Mouse (Mus musculus): ENCODE data around the gene Mtmr2. TPM values are rescaled to one million over a fixed set of nuclear protein-coding genes. Genes with fewer than 3 reads are reported as not detected.

Mtmr2 gene
- total RNA-seq, 1 experiment, result 45.3 TPM

- 0 out of 2 replicates have a peak, but pooled peaks cover 2% of the 10 kb centered on the region for H3K9me3 ChIP-seq (ENCODE audit: control insufficient read depth, insufficient read depth, low read depth, low read length)
- H3K36me3 ChIP-seq (ENCODE audit: control insufficient read depth, insufficient read depth, low read length, poor library complexity, severe bottlenecking), result no peaks in the 10 kb centered on the region
- H3K27ac ChIP-seq (ENCODE audit: insufficient read depth, low read depth, low read length, poor library complexity, severe bottlenecking), result no peak overlapping the region
- no peak for DNase-seq (ENCODE audit: low read depth, low spot score)
- H3K9ac ChIP-seq (ENCODE audit: insufficient read depth, low read depth, low read length, poor library complexity, severe bottlenecking), result no peak overlapping the region
- in situ Hi-C loops (cut with MboI; ENCODE audit: low sequenced_read_pairs in 2 of 2, unreplicated experiment in 2 of 2), result loop anchor here in 1 of 2 experiments (25.0 kb wide), 1 partner anchor 1823 kb away; no protein-coding TSS in a partner anchor
- H3K4me3 ChIP-seq (ENCODE audit: insufficient read depth in 1 of 2, low read depth in 1 of 2, low read length in 2 of 2, poor library complexity in 1 of 2, severe bottlenecking in 1 of 2), result no peak overlapping the region
- TF ChIP-seq CHD2 (IDR thresholded peaks at IDR 0.05; ENCODE audit: low read depth, low read length) (no peak), MAFK (IDR thresholded peaks at IDR 0.05; ENCODE audit: insufficient read depth, low read depth, low read length) (no peak), ZC3H11A (IDR thresholded peaks at IDR 0.05; ENCODE audit: borderline replicate concordance, low read depth, low read length) (no peak), ZNF384 (IDR thresholded peaks at IDR 0.05; ENCODE audit: low read depth, low read length) (no peak), HCFC1 (IDR thresholded peaks at IDR 0.05; ENCODE audit: borderline replicate concordance, insufficient read depth, low read length) (no peak)
- H3K4me1 ChIP-seq (ENCODE audit: control insufficient read depth in 2 of 2, insufficient read depth in 2 of 2, low read length in 2 of 2, poor library complexity in 1 of 2), result no peaks in the 10 kb centered on the region
These were observed 12.2 kb downstream of the Mtmr2 start for GRCm38 (mm10) chr9:13760430-13760829.

DNA sequence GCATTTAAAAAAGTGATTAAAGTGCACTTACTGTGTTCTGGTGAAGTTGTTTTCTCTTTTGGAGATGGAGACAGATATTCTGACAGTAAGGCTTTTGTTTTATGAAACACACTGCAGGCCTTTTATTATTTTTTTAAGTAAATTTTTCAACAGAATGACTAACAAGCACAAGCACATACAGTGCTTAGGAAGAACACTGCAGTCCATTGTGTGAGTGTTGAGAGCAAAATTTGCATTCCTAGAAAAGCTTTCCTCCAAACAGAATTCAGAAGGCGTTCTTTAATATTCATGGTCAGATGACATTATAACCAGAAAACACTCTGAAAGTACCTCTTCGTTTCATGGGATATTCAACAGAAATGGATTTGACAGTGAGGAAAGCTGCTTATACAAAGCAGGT lies 17.4 kb downstream of the Mtmr2 start:
- H3K27ac ChIP-seq (ENCODE audit: insufficient read depth, low read depth, low read length, poor library complexity, severe bottlenecking), result no peak overlapping the region
- in situ Hi-C loops (cut with MboI; ENCODE audit: low sequenced_read_pairs in 2 of 2, unreplicated experiment in 2 of 2), result loop anchor here in 1 of 2 experiments (25.0 kb wide), 1 partner anchor 1828 kb away; no protein-coding TSS in a partner anchor
- H3K9me3 ChIP-seq (ENCODE audit: control insufficient read depth, insufficient read depth, low read depth, low read length), result no peaks in the 10 kb centered on the region
- no peak overlapping the region for H3K4me3 ChIP-seq (ENCODE audit: insufficient read depth in 1 of 2, low read depth in 1 of 2, low read length in 2 of 2, poor library complexity in 1 of 2, severe bottlenecking in 1 of 2)
- TF ChIP-seq CHD2 (IDR thresholded peaks at IDR 0.05; ENCODE audit: low read depth, low read length) (no peak), HCFC1 (IDR thresholded peaks at IDR 0.05; ENCODE audit: borderline replicate concordance, insufficient read depth, low read length) (no peak), ZC3H11A (IDR thresholded peaks at IDR 0.05; ENCODE audit: borderline replicate concordance, low read depth, low read length) (no peak), ZNF384 (IDR thresholded peaks at IDR 0.05; ENCODE audit: low read depth, low read length) (no peak), MAFK (IDR thresholded peaks at IDR 0.05; ENCODE audit: insufficient read depth, low read depth, low read length) (no peak)
- no peak overlapping the region for H3K9ac ChIP-seq (ENCODE audit: insufficient read depth, low read depth, low read length, poor library complexity, severe bottlenecking)
- no peak for DNase-seq (ENCODE audit: low read depth, low spot score)
- H3K36me3 ChIP-seq (ENCODE audit: control insufficient read depth, insufficient read depth, low read length, poor library complexity, severe bottlenecking), result no peaks in the 10 kb centered on the region
- peaks cover 0 to 1% of the 10 kb centered on the region in 2 experiments; a peak in 1 of 4 replicates for H3K4me1 ChIP-seq (ENCODE audit: control insufficient read depth in 2 of 2, insufficient read depth in 2 of 2, low read length in 2 of 2, poor library complexity in 1 of 2)

DNA sequence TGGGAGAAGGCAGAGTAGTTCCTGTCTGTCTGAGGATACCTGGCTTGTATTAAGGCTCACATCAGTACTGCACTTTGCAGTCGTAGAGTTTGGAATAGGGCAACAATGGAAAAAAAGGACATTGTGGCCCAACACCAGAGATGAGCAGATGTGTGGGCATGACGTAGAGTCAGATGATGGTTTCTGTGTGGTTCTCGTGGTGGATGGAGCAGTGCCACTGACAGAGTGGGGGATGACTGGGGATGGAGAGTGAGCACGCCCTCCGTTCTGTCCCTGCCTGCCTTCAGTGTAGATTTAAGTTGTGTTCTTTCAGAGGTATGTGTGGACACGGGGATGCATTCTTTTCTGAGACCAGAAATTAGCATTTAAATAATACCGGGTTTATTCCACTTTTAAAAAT lies 18.4 kb downstream of the Mtmr2 start:
- Histone ChIP-seq H3K9me3 (ENCODE audit: control insufficient read depth, insufficient read depth, low read depth, low read length) (no peaks in the 10 kb centered on the region), H3K9ac (ENCODE audit: insufficient read depth, low read depth, low read length, poor library complexity, severe bottlenecking) (no peak overlapping the region), H3K27ac (ENCODE audit: insufficient read depth, low read depth, low read length, poor library complexity, severe bottlenecking) (no peak overlapping the region), H3K4me1 (ENCODE audit: control insufficient read depth in 2 of 2, insufficient read depth in 2 of 2, low read length in 2 of 2, poor library complexity in 1 of 2) (peaks cover 0 to 4% of the 10 kb centered on the region in 2 experiments; a peak in 1 of 4 replicates), H3K4me3 (ENCODE audit: insufficient read depth in 1 of 2, low read depth in 1 of 2, low read length in 2 of 2, poor library complexity in 1 of 2, severe bottlenecking in 1 of 2) (no peak overlapping the region), H3K36me3 (ENCODE audit: control insufficient read depth, insufficient read depth, low read length, poor library complexity, severe bottlenecking) (no peaks in the 10 kb centered on the region; the same call in 1 of the 2 replicates)
- no peak for DNase-seq (ENCODE audit: low read depth, low spot score)
- in situ Hi-C loops (cut with MboI; ENCODE audit: low sequenced_read_pairs in 2 of 2, unreplicated experiment in 2 of 2), result loop anchor here in 1 of 2 experiments (25.0 kb wide), 1 partner anchor 1829 kb away; no protein-coding TSS in a partner anchor
- no peak for TF ChIP-seq ZNF384 (IDR thresholded peaks at IDR 0.05; ENCODE audit: low read depth, low read length)
- TF ChIP-seq MAFK (IDR thresholded peaks at IDR 0.05; ENCODE audit: insufficient read depth, low read depth, low read length), result no peak
- no peak for TF ChIP-seq CHD2 (IDR thresholded peaks at IDR 0.05; ENCODE audit: low read depth, low read length)
- no peak for TF ChIP-seq HCFC1 (IDR thresholded peaks at IDR 0.05; ENCODE audit: borderline replicate concordance, insufficient read depth, low read length)
- TF ChIP-seq ZC3H11A (IDR thresholded peaks at IDR 0.05; ENCODE audit: borderline replicate concordance, low read depth, low read length), result no peak

DNA sequence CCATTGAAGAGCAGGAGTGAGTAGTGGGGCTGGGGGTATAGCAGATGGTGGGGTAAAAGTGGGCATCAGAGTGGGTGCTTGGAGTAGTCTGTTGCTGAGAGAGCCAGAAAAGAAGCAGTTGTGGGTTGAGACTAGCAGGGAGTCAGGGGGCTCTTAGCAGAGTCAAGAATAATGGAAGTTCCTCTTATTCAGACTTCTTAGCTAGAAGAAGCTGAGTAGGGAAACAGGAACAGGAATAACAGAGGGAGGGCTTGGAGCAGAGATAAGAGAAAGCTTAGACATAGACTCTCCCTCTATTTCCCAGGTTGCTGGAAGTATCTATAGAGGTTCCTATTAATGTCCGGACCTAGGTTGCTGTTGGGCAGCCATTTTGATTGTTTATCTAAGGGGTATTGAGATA lies 26.5 kb downstream of the Mtmr2 start:
- H3K4me3 ChIP-seq (ENCODE audit: insufficient read depth in 1 of 2, low read depth in 1 of 2, low read length in 2 of 2, poor library complexity in 1 of 2, severe bottlenecking in 1 of 2), result no peak overlapping the region
- no peak for DNase-seq (ENCODE audit: low read depth, low spot score)
- H3K9me3 ChIP-seq (ENCODE audit: control insufficient read depth, insufficient read depth, low read depth, low read length), result no peaks in the 10 kb centered on the region
- no peak overlapping the region for H3K9ac ChIP-seq (ENCODE audit: insufficient read depth, low read depth, low read length, poor library complexity, severe bottlenecking)
- no peaks in the 10 kb centered on the region; the same call in 1 of the 2 replicates for H3K36me3 ChIP-seq (ENCODE audit: control insufficient read depth, insufficient read depth, low read length, poor library complexity, severe bottlenecking)
- TF ChIP-seq MAFK (IDR thresholded peaks at IDR 0.05; ENCODE audit: insufficient read depth, low read depth, low read length) (no peak), ZNF384 (IDR thresholded peaks at IDR 0.05; ENCODE audit: low read depth, low read length) (no peak), CHD2 (IDR thresholded peaks at IDR 0.05; ENCODE audit: low read depth, low read length) (no peak)
- H3K27ac ChIP-seq (ENCODE audit: insufficient read depth, low read depth, low read length, poor library complexity, severe bottlenecking), result no peak overlapping the region
- in situ Hi-C loops (cut with MboI; ENCODE audit: low sequenced_read_pairs in 2 of 2, unreplicated experiment in 2 of 2), result loop anchor here in 1 of 2 experiments (25.0 kb wide), 1 partner anchor 1837 kb away; no protein-coding TSS in a partner anchor
- H3K4me1 ChIP-seq (ENCODE audit: control insufficient read depth in 2 of 2, insufficient read depth in 2 of 2, low read length in 2 of 2, poor library complexity in 1 of 2), result peaks cover 0 to 4% of the 10 kb centered on the region in 2 experiments; a peak in 1 of 4 replicates

Data from ES-E14 (cell line).